Mouse (Mus musculus) B cell, adult (primary cell): ENCODE results near the gene Os9. TPM values are rescaled to one million over a fixed set of nuclear protein-coding genes. Genes with fewer than 3 reads are reported as not detected.

Source experiments
- total RNA-seq: library from RNA; stranded (reverse); gene quantifications from 4 replicates; pipeline ENCODE4 v1.2.4, GENCODE M21; 2023; ENCODE audit not compliant: inconsistent age

Gene Os9
- 82.4 to 86.0 TPM (median 83.5 TPM) in 4 replicates for total RNA-seq

DNA sequence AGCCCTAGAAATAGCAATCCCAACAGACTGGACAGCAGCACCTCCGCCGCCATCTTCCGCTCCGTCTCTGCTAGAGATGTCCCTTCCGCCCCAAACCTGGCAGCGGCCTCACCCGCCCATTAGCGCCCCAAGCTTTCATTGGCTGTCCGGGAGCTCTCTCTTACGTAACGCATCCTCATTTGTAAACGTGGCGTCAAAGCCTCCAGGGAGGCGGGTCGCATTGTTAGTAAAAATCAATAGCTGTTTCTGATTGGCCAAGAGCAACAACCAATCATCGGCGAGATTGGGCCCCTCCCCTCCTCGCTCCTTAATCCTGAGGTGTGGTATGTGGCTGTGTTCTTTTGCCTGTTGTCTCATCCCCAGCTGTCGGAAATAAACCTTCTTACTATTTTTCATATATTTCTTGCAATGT, at the start of gene Os9:
Os9 (minus strand) TSS at position 66 of the 412 bp plus-strand sequence.

DNA sequence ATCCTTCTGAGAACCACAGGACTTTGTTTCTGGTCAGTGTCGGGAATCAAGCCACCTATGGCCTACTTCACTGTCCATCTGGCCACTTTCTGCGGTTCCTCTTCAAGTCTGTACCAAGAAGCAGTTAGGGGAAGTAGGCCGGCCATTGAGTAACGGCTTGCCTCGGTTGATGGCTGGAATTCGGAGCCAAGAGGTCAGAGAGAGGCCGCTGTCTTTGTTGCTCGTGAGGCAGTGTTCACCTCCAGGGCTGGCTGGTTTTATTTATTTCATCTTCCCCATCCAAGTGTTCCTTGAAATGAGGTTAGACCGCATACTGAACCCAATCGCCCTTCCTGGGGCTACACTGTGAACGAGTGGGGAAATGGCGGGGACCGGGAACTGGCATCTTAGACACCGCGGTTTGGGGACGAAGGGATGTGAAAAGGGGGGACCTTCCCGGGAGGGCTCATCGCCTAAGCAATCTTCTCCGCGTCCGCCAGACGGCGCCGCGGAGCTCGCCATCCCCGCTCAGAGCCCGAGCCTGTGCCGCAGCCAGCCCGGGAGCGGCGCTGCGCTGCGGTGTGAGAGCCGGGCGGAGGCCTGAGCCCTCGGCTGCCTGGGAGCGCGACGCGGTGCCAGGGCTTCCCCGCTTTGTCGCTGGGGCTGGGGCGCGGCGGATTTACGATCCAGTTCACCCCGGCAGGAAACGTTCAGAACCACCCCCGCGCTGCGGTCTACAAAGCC, 43.9 kb upstream of the Os9 start, which contains the start of gene B4galnt1:
B4galnt1 (plus strand) TSS at position 595 of the 723 bp plus-strand sequence.

DNA sequence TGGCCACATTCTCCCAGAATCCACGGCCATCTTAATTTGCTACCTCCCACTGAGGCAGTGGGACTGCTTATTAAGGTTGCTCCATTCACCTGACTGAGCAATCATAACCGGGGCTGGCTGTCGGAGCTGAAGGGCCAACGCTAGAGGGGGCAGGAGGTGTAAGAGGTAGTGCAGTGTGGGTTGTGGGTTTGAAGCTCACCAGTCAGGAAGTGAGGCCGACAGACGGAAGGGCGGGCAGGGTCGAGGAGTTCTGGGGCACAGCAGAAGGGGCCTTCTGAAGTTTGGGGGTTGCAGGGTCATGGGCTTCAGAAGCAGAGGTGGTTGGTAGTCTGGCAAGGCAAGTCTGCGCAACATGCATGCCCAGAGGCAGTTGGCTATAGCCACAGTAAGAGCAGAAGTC, 45.9 kb downstream of the Os9 start, which contains the start of gene Agap2:
Agap2 (plus strand) TSS at position 205 of the 400 bp plus-strand sequence.

DNA sequence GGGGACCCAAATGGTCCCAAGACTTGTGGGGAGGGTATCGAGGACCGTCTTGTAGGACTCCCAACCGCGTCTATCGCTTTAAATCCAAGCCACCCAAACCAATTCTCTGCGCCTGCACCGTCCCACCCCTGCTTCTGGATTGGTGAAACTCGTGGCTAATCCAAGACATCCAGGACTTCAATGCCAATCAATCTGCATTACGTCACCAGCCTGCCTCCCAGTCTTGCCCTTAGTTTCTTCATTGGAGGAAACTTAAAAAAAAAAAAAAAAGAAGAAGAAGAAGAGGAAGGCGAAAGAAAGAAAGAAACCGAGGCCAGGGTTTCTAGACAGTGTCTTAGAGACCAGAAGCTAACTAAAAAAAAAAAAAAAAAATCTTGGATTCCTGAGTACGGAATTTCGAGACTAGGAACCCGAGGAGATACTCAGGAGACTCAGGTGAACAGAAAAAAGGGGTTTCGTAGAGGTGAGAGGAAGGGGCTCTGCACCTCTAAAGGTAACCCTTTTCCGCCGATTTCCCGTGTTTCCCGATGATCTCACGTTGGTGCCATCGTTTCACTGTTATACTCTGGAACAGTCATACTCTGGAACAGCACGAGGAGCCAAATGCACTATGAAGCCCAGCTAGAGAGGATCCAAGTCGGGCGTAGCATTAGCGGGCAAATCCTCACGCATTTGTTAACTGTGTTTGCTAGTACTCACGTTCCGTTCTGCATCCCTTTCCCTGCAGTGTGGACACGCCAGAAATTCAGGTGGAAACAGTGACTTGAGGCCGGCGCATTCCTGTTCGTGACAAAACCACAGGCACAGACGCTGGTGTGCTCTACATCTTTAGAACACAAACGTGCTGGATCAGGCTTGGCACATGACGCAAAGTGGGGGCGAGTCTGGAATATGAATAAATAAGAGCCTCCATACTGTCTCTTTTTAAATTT, 50.5 kb downstream of the Os9 start, which contains the start of gene Tspan31:
Tspan31 (minus strand) TSS at position 75 of the 932 bp plus-strand sequence.

DNA sequence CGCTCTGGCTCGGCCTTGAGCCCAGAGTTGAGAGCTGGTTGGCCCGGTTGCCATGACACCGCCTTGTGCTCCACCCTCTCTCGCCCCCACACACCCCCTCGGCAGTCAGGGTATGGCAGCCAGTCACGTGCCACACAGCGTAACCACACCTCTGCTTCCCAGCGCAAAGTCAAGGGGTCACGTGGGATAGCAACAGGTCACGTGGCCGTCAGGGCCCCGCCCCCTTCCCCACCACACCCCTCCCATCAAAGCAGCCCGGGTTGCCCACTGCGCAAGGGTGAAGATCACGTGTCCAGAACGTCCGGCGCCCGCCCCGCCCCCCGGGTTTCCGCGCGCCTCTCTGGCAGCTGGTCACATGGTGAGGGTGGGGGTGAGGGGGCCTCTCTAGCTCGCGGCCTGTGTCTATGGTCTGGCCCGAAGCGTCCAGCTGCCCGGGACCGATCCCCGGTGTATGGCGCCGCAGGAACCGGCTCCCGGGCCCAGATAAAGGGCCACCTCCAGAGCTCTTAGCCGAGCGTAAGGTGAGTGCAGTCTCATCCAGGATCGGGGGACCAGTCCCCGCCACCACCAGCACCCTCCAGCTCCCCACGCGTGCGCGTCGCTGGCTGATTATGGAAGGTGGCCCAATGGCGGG, 57.6 kb downstream of the Os9 start, which contains the start of gene Cdk4:
Cdk4 (plus strand) TSS at position 296 of the 634 bp plus-strand sequence.

DNA sequence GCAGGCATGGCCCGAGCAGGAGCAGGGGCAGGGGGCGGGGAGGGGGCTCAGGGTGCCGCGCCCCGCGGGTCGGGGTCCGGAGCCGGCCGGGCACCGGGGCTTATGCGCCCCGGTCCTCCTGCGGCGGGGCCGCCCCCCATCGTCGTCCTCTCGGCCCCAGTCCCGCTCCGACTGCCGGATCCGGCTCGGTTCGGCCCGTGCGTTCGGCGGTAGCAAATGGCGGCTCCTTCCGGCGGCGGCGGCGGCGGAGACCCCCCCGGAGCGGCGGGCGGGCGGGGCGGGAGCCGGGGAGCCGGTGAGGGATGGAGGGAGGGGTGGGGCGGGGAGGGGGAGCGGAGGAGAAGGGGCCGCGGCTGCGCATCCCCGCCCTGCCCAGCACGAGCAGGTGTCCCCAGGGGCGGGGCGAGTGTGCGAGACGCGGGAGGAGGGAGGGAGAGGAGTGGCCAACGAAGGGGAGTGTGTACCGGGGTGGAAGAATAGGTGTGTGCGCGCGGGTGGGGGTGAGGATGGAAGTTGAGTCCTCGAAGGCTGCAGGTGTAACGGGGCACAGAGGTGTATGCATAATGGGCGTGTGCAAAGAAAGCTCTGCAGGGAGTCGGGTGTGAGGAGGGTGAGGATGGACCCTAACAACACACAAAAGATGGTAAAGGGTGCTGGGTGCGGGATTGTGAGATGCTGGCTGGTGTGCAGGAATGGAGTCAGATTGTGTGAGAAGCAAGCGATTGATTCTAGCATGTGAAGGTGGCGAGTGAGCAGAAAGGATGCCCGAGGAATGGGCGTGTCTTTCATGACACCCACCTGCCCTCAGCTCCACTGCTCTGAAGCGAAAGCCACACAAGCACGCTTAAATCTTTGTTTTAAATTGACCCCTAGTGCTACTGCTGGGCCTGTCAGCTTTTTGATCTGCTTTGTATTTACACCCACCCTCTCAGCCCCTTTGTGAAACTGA, 60.7 kb downstream of the Os9 start, which contains the start of gene March9:
March9 (minus strand) TSS at position 217 of the 949 bp plus-strand sequence.

DNA sequence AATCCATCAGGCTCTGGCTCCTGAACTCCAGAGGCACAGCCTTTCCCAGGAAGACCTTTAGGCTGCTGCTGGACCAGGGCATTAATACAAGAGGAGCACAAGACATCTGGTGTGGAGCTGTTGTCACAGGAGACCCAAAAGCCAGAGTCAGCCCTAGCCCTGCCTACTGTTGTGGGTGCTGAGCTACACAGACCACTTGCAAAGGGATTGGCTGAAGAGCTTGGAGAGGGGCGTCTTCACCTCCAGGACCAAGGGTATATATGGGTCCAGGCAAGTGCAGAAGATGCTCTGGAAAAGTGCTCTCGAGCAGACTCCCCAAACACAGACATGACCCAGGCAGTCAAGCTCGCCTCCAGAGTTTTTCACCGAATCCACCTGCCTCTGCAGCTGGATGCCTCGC, 73.0 kb downstream of the Os9 start, which contains the start of gene Cyp27b1:
Cyp27b1 (plus strand) TSS at position 297 of the 400 bp plus-strand sequence.

Other genes with a start within 250 kb of the Os9 start
- 4.6 to 8.9 TPM (median 7.8 TPM) in 4 replicates for gene Atp23, start 219.8 kb downstream of the Os9 start, total RNA-seq
- gene Ctdsp2, start 142.4 kb downstream of the Os9 start, total RNA-seq = 52.2 to 52.6 TPM (median 52.3 TPM) in 4 replicates
- 0.18 to 1.2 TPM (median 0.61 TPM) in 4 replicates for gene Avil, start 120.4 kb downstream of the Os9 start, total RNA-seq
- 17.0 to 31.5 TPM (median 21.4 TPM) in 4 replicates for gene Tsfm, start 90.3 kb downstream of the Os9 start, total RNA-seq
- 17.3 to 22.6 TPM (median 21.0 TPM) in 4 replicates for gene Mettl1, start 79.7 kb downstream of the Os9 start, total RNA-seq
- gene Eef1akmt3, start 79.6 kb downstream of the Os9 start, total RNA-seq = not detected in 4 replicates
- 0.42 to 1.6 TPM (median 0.77 TPM) in 4 replicates for gene Cyp27b1, start 72.9 kb downstream of the Os9 start, total RNA-seq
- 2.2 to 3.2 TPM (median 2.6 TPM) in 4 replicates for gene March9, start 60.9 kb downstream of the Os9 start, total RNA-seq
- 117 to 142 TPM (median 123 TPM) in 4 replicates for gene Cdk4, start 57.6 kb downstream of the Os9 start, total RNA-seq
- gene Tspan31, start 50.9 kb downstream of the Os9 start, total RNA-seq = 20.7 to 26.3 TPM (median 22.6 TPM) in 4 replicates
- gene Agap2, start 45.8 kb downstream of the Os9 start, total RNA-seq = 94.4 to 124 TPM (median 104 TPM) in 4 replicates
- gene B4galnt1, start 44.1 kb upstream of the Os9 start, total RNA-seq = 441 to 475 TPM (median 457 TPM) in 4 replicates
- gene Slc26a10, start 59.5 kb upstream of the Os9 start, total RNA-seq = not detected in 4 replicates
- 0.51 TPM in 1 of 4 replicates, not detected in the others for gene Arhgef25, start 69.0 kb upstream of the Os9 start, total RNA-seq
- 65.6 to 71.2 TPM (median 67.8 TPM) in 4 replicates for gene Dtx3, start 74.6 kb upstream of the Os9 start, total RNA-seq
- gene Pip4k2c, start 90.5 kb upstream of the Os9 start, total RNA-seq = 54.6 to 62.2 TPM (median 61.4 TPM) in 4 replicates
- 0.29 to 0.54 TPM (median 0.32 TPM) in 3 of 4 replicates, not detected in the other for gene Kif5a, start 142.2 kb upstream of the Os9 start, total RNA-seq
- gene Dctn2, start 145.2 kb upstream of the Os9 start, total RNA-seq = 98.5 to 110 TPM (median 104 TPM) in 4 replicates
- gene Mbd6, start 167.9 kb upstream of the Os9 start, total RNA-seq = 110 to 114 TPM (median 112 TPM) in 4 replicates
- gene Mars, start 190.7 kb upstream of the Os9 start, total RNA-seq = 50.8 to 76.3 TPM (median 70.5 TPM) in 4 replicates
- 100 to 111 TPM (median 107 TPM) in 4 replicates for gene Arhgap9, start 200.8 kb upstream of the Os9 start, total RNA-seq
- gene Gli1, start 220.8 kb upstream of the Os9 start, total RNA-seq = 0.13 TPM in 1 of 4 replicates, not detected in the others
- not detected in 4 replicates for gene Inhbe, start 233.3 kb upstream of the Os9 start, total RNA-seq
- not detected in 4 replicates for gene Inhbc, start 249.3 kb upstream of the Os9 start, total RNA-seq